Mouse (Mus musculus): ENCODE measurements around the gene Adgb. TPM values are rescaled to one million over a fixed set of nuclear protein-coding genes. Genes with fewer than 3 reads are reported as not detected.
A peak's percentile ranks its signal among the peaks of the same experiment; 100 is the strongest.
"Not testable (repeated sequence)": the region's sequence is repeated elsewhere in the genome, so short reads cannot be mapped to it uniquely, and the experiment has no call there.

Adgb gene
- 0.13 and 0.31 TPM in 2 replicates for polyA plus RNA-seq (2015; fragmentation: Nextera tagmentation; extraction: Ambion mirVana)

- Histone ChIP-seq H3K36me3 (no peaks in the 10 kb centered on the region), H3K4me2 (replicated peaks) (peak within 1 kb of the TSS; percentile 57), H3K9ac (peak within 1 kb of the TSS; percentile 30), H3K4me1 (replicated peaks) (0 out of 2 replicates have a peak, but pooled peaks cover 5% of the 10 kb centered on the region), H3K9me3 (no peaks in the 10 kb centered on the region), H3K27ac (no peak within 1 kb of the TSS), H3K27me3 (replicated peaks) (no peaks in the 10 kb centered on the region), H3K4me3 (replicated peaks) (peak within 1 kb of the TSS; percentile 17; the same call in 1 of the 2 replicates)
- 7% methylated on average over 22 of the region's 22 CpGs for WGBS
- ATAC-seq, result peak; percentile 89
Observed at GRCm38 (mm10) chr10:10471961-10472610, at the start of gene Adgb. Gene Adgb (minus strand): TSS chr10:10472326.

DNA sequence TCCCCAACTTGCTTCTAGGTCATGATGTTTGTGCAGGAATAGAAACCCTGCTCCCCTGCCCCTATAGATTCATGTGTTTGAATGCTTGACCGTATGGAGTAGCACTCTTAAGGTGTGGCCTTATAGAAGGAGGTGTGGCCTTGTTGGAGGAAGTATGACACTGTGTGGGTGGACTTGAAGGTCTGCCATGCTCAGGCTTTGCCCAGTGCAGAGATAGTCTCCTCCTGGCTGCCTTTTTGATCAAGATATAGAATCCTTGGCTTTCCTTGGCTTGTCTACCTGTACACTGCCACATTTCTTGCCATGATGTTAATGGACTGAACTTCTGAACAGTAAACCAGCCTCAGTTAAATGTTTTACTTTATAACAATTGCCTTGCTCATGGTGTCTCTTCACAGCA, 8.0 kb upstream of the Adgb start:
- no peak overlapping the region for H3K27ac ChIP-seq
- no peaks in the 10 kb centered on the region for H3K27me3 ChIP-seq (replicated peaks)
- H3K4me1 ChIP-seq (replicated peaks), result no peaks in the 10 kb centered on the region
- WGBS, result 63% methylated on average over 1 of the region's 1 CpGs
- no peak overlapping the region for H3K4me2 ChIP-seq (replicated peaks)
- no peak overlapping the region for H3K4me3 ChIP-seq (replicated peaks)
- H3K9ac ChIP-seq, result no peak overlapping the region
- no peaks in the 10 kb centered on the region for H3K9me3 ChIP-seq
- ATAC-seq, result no peak
- no peaks in the 10 kb centered on the region for H3K36me3 ChIP-seq

DNA sequence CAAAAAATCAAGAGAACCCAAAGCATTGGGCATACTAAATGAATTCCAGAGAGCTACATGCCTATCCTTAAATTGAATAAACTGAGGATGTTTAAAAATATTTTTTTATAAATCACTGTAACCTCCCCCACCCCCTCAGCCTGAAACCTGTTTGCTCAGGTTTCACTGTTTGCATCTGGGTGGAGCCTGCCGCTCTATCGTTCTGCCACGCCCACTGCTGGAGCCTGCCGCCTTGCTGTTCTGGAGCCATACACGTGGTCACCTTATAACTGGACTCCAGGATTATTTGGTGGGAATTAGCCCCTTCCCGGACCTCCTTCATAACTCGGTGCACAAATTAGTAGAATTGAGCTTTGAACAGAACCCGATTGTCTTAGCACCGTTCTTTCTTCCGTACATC, 5.3 kb upstream of the Adgb start:
- H3K9ac ChIP-seq; H3K4me3 ChIP-seq (replicated peaks); H3K4me2 ChIP-seq (replicated peaks); H3K36me3 ChIP-seq; H3K9me3 ChIP-seq; H3K27ac ChIP-seq; H3K4me1 ChIP-seq (replicated peaks); H3K27me3 ChIP-seq (replicated peaks): not testable (repeated sequence)
- ATAC-seq, result peak; percentile 56
- WGBS, result 49% methylated on average over 10 of the region's 10 CpGs

GRCm38 (mm10) chr10:10476956-10477355, 4.8 kb upstream of the Adgb start:
- Histone ChIP-seq H3K36me3 (no peaks in the 10 kb centered on the region), H3K9me3 (no peaks in the 10 kb centered on the region), H3K27me3 (replicated peaks) (no peaks in the 10 kb centered on the region), H3K4me1 (replicated peaks) (0 out of 2 replicates have a peak, but pooled peaks cover 5% of the 10 kb centered on the region), H3K4me3 (replicated peaks) (no peak overlapping the region), H3K27ac (no peak overlapping the region), H3K9ac (no peak overlapping the region), H3K4me2 (replicated peaks) (no peak overlapping the region)
- WGBS, result 47% methylated on average over 5 of the region's 5 CpGs
- ATAC-seq, result peak; percentile 56; the same call in 1 of the 2 replicates

DNA sequence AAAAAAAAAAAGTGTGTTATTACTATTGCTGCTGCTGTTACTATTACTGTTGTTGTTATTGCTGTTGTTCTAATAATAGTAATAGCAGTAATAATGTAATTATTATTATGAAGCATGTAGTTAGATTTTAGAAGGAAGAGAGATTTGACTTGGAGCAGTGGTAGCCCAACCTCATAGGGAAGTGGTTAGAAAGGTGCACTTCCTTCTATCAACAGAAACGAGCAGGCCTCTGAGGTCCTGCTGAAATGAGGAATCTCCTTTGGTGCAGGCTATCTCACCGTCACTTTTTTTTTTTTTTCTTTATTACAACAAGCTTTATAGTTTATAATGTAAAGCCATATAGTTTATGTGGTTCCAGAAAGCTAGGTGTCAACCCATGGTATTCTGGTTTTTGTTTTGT, 4.4 kb upstream of the Adgb start:
- ATAC-seq, result no peak
- H3K36me3 ChIP-seq, result no peaks in the 10 kb centered on the region
- no peak overlapping the region for H3K4me2 ChIP-seq (replicated peaks)
- H3K4me1 ChIP-seq (replicated peaks), result 0 out of 2 replicates have a peak, but pooled peaks cover 5% of the 10 kb centered on the region
- H3K4me3 ChIP-seq (replicated peaks), result no peak overlapping the region
- H3K27me3 ChIP-seq (replicated peaks), result no peaks in the 10 kb centered on the region
- no peak overlapping the region for H3K27ac ChIP-seq
- 76% methylated on average over 2 of the region's 2 CpGs for WGBS
- no peak overlapping the region for H3K9ac ChIP-seq
- no peaks in the 10 kb centered on the region for H3K9me3 ChIP-seq

DNA sequence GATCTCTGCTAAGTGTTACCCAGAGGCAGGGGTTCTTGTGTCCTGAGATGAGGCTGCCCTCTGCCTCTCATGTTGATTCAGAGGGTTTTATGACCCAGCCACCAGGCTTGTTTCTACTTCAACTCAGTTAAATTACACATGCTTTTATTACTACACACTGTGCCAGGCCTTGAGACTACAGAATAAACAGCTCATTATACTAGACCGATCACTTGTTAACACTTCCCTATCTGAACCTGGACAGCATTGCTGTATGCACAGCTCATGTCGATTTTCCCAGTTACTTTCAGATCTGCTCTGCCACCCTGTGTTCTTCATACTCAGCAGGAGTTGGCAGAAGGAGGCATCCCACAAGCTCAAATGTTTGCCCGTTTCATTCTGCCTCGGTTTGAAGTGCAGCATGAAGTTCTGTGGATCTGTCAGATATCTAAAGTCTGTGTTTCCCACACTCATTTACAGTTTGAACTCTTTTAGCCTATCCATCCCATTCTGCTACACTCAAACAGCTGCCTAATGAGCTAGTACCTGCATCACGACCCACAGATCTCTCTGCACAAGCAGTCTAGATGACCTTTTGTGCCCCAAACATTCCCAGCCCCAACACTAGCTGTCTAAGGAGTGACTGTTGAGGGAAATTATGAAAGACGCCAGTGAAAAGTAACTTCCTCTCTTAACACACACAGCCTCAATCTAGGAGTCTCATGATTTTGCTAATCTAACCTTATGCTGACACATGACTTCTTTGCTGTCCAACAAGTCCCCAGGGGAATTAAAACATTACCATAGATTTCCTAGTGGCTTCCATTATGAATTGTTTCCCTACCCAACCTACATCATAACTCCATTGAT, 3.2 kb downstream of the Adgb start:
- Histone ChIP-seq H3K27me3 (replicated peaks) (no peaks in the 10 kb centered on the region), H3K36me3 (no peaks in the 10 kb centered on the region), H3K4me3 (replicated peaks) (no peak overlapping the region), H3K9me3 (no peaks in the 10 kb centered on the region), H3K9ac (no peak overlapping the region), H3K4me1 (replicated peaks) (0 out of 2 replicates have a peak, but pooled peaks cover 5% of the 10 kb centered on the region), H3K27ac (no peak overlapping the region; the same call in 1 of the 2 replicates), H3K4me2 (replicated peaks) (no peak overlapping the region)
- WGBS, result 30% methylated on average over 6 of the region's 6 CpGs
- peak; percentile 84 for ATAC-seq

GRCm38 (mm10) chr10:10460113-10460512, 12.0 kb downstream of the Adgb start:
- no peaks in the 10 kb centered on the region for H3K9me3 ChIP-seq
- 60% methylated on average over 2 of the region's 2 CpGs for WGBS
- no peak overlapping the region for H3K27ac ChIP-seq
- no peaks in the 10 kb centered on the region for H3K36me3 ChIP-seq
- no peak overlapping the region for H3K4me2 ChIP-seq (replicated peaks)
- no peak overlapping the region for H3K9ac ChIP-seq
- no peaks in the 10 kb centered on the region for H3K27me3 ChIP-seq (replicated peaks)
- no peaks in the 10 kb centered on the region for H3K4me1 ChIP-seq (replicated peaks)
- no peak overlapping the region for H3K4me3 ChIP-seq (replicated peaks)
- no peak for ATAC-seq

DNA sequence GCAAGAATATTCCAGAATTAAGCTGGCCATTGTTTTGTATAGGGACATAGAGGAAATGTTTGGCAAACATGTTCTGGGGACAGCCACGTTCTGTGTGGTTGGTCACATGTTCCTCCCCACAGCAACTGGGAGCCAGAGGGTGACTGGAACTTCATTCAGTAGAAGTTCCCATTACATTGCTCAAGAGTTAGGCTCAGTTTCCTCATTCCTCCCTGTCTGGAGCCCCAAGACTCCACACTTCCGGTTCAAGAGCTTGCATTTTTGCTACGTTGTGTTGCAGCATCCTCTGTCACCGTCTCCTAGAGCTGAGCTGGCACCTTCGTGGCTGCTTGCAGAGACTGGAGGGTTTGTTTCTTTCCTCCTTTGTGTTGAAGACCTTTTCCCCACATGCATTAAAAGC, 15.1 kb downstream of the Adgb start:
- Histone ChIP-seq H3K27me3 (replicated peaks) (no peaks in the 10 kb centered on the region), H3K4me2 (replicated peaks) (no peak overlapping the region), H3K9ac (no peak overlapping the region), H3K36me3 (no peaks in the 10 kb centered on the region), H3K9me3 (no peaks in the 10 kb centered on the region), H3K4me3 (replicated peaks) (no peak overlapping the region), H3K4me1 (replicated peaks) (no peaks in the 10 kb centered on the region), H3K27ac (no peak overlapping the region)
- no peak for ATAC-seq
- 78% methylated on average over 5 of the region's 5 CpGs for WGBS

- Histone ChIP-seq H3K36me3 (no peaks in the 10 kb centered on the region), H3K4me3 (replicated peaks) (no peak overlapping the region), H3K27me3 (replicated peaks) (no peaks in the 10 kb centered on the region), H3K9me3 (no peaks in the 10 kb centered on the region), H3K4me1 (replicated peaks) (no peaks in the 10 kb centered on the region), H3K4me2 (replicated peaks) (no peak overlapping the region), H3K9ac (no peak overlapping the region), H3K27ac (no peak overlapping the region)
- ATAC-seq, result no peak
- 53% methylated on average over 3 of the region's 3 CpGs for WGBS
Observed at GRCm38 (mm10) chr10:10449067-10449466, 23.1 kb downstream of the Adgb start.

DNA sequence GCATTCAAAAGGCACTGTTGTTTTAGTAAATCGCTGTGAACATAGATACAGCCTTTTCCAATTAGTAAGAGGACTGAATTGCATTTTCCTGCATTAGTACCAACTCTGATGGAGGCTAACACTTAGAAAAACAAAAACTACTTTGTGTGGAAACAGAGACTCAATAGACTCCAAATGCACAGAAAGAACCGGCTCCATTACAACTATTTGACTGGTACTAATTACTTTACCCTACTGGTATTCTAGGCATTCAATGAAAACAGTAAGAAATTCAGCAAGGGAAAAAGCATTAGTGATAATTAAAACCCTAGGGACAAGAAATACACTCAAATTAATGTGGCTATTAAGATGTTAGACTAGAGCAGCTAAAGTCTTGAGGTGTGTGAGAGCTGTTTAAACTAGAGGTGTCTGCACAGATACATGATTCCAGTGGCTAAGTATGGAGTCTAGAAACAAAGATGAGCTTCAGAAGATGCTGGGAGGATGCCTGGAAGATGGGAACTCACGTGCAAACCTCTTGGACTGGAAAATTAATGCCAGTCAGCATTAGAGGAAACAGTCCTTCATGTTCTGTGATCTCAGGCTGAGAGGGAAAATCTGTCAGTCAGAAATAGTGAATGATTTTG, 27.2 kb downstream of the Adgb start:
- no peak for ATAC-seq
- 81% methylated on average over 3 of the region's 3 CpGs for WGBS

DNA sequence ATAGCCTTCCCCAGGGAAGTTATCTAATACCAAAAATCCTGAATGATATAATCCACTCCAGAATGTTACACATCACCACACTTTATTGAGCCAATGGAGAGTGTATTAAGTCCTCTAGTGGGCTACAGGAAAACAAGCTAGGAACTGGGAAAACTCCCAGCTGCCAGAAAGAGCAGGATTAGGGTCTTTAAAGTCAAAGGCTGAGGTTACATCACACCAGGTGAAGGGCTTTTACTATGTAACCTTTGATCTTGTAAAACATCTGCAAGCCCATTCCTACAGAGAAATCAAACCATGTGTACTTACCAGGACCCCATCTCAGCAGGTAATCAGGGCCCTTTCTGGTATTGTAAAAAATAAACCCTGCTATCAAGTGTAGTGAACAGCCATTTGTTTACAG, 28.6 kb downstream of the Adgb start:
- H3K27me3 ChIP-seq (replicated peaks), result no peaks in the 10 kb centered on the region
- ATAC-seq, result no peak
- no peak overlapping the region for H3K27ac ChIP-seq
- no peaks in the 10 kb centered on the region for H3K4me1 ChIP-seq (replicated peaks)
- H3K4me2 ChIP-seq (replicated peaks), result no peak overlapping the region
- H3K36me3 ChIP-seq, result no peaks in the 10 kb centered on the region
- no peak overlapping the region for H3K4me3 ChIP-seq (replicated peaks)
- no peak overlapping the region for H3K9ac ChIP-seq
- H3K9me3 ChIP-seq, result no peaks in the 10 kb centered on the region

More for the DNA sequence above, 27.2 kb downstream of the Adgb start:
- no peak overlapping the region for H3K4me2 ChIP-seq (replicated peaks)
- H3K4me1 ChIP-seq (replicated peaks), result no peaks in the 10 kb centered on the region
- H3K4me3 ChIP-seq (replicated peaks), result no peak overlapping the region
- no peak overlapping the region for H3K9ac ChIP-seq
- H3K9me3 ChIP-seq, result no peaks in the 10 kb centered on the region
- no peak overlapping the region for H3K27ac ChIP-seq
- H3K36me3 ChIP-seq, result no peaks in the 10 kb centered on the region
- H3K27me3 ChIP-seq (replicated peaks), result no peaks in the 10 kb centered on the region

DNA sequence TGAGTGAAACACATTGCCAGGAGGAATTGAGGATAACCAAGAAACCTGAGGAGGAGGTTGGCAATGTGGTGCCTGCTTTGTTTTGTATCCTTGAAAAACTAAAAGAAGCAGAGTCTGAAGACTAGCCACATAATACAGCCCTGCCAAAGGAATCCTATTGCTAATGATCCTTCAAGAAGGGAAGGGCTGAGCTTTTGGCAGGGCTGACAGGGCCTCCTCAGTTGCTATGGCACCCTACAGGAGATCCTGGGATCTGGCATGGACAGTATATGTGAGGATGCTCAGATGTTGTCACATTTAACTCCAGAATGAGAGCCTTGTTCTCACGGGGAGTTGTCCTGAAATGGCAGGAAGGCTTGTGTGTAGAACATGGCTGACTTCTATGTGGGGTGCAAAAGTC, 37.1 kb downstream of the Adgb start:
- WGBS, result 85% methylated on average over 1 of the region's 1 CpGs
- Histone ChIP-seq H3K4me1 (replicated peaks) (no peaks in the 10 kb centered on the region), H3K4me3 (replicated peaks) (no peak overlapping the region), H3K4me2 (replicated peaks) (no peak overlapping the region), H3K27me3 (replicated peaks) (no peaks in the 10 kb centered on the region), H3K27ac (no peak overlapping the region), H3K9ac (no peak overlapping the region), H3K36me3 (no peaks in the 10 kb centered on the region), H3K9me3 (no peaks in the 10 kb centered on the region)
- ATAC-seq, result no peak
